Mouse (Mus musculus) lung, postnatal 0 days (tissue): ENCODE results near the gene Socs3.

Experiments used
- CTCF ChIP-seq: IDR thresholded peaks from 2 replicates; pipeline ENCODE4 v1.5.1; 2016; ENCODE audit warnings: antibody characterized with exemption, mild to moderate bottlenecking
- EP300 ChIP-seq: IDR thresholded peaks from 2 replicates; pipeline ENCODE4 v1.6.1; 2016; ENCODE audit warnings: antibody characterized with exemption, mild to moderate bottlenecking, control low read depth

DNA sequence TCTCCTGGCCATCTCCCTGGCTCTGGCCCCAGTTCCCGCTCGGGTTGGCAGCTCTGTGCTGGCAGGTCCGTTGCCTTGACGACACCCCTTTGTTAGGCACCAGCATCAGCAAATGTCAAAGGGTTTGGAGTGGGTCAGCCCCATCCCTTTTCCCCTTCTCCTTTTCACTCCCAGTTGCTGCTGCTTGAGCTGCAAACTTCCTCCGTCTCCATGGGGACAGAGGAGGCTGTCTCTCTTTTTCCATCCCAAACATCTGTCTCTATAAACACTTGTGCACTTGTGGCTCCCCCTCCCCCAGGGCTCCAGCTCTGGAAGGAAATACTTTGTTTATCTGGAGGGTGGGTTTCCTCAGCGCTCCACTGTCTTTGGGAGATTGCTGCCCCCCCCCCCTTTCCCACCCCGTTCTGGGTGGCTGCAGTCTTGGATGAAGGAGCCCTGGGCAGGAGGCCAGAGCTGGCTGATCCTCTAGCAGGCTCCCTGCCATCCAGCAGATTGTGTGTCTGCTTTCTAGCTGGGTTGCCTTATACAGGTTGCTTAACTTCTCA, 30.0 kb downstream of the Socs3 start:
- no peak; the same call in 1 of the 2 replicates for TF ChIP-seq CTCF
- TF ChIP-seq EP300 = peak; percentile 92
